In genomic region chr16:28753124-28753917, GRCm38 (mm10) we compare ENCODE assay signal across 8 mouse cellular contexts. TPM values are rescaled to one million over a fixed set of nuclear protein-coding genes. Genes with fewer than 3 reads are reported as not detected.
DNase-seq lines count a peak whose midpoint lies in the region; ATAC-seq lines count a peak whose summit lies in the region.

No protein-coding gene starts in this region.

- peak overlapping the region; percentile 81 for H3K27ac ChIP-seq in hindbrain, embryonic 14.5 days

- peak overlapping the region; percentile 53 for H3K4me3 ChIP-seq in hindbrain, embryonic 14.5 days (replicated peaks; ENCODE audit: low read length)

- no peaks in the 10 kb centered on the region for H3K36me3 ChIP-seq in hindbrain, embryonic 14.5 days (replicated peaks; ENCODE audit: control insufficient read depth, insufficient read depth)

- H3K27me3 ChIP-seq in hindbrain, embryonic 14.5 days (ENCODE audit: control insufficient read depth, insufficient read depth, low read length) = no peaks in the 10 kb centered on the region

- peak; percentile 98 for ATAC-seq in hindbrain, embryonic 14.5 days (ENCODE audit: low FRiP score)

- peak overlapping the region; percentile 88 for H3K4me2 ChIP-seq in hindbrain, embryonic 14.5 days (replicated peaks)

- peak overlapping the region; percentile 68 for H3K9ac ChIP-seq in hindbrain, embryonic 14.5 days

- peaks cover 5% of the 10 kb centered on the region; the same call in 1 of the 2 replicates for H3K4me1 ChIP-seq in hindbrain, embryonic 14.5 days (replicated peaks; ENCODE audit: control insufficient read depth, insufficient read depth, low read length)

- WGBS in hindbrain, embryonic 14.5 days = under 1% methylated on average over 33 of the region's 33 CpGs

- no peaks in the 10 kb centered on the region for H3K9me3 ChIP-seq in hindbrain, embryonic 14.5 days (ENCODE audit: control insufficient read depth, low read length)

- DNase-seq in Muller cell, postnatal 12 days (ENCODE audit: inconsistent ontology term) = peak; percentile 87
- DNase-seq in cerebellum, adult 9-11 months = peak; percentile 93
- peak; percentile 78 to 84 for DNase-seq in frontal cortex, postnatal 14 days (ENCODE audit: low spot score in 2 of 2)
- peak; percentile 94 for DNase-seq in hindbrain, embryonic 14.5 days (ENCODE audit: low spot score)
- DNase-seq in layer of hippocampus, postnatal 14 days (ENCODE audit: low spot score in 2 of 2) = peak; percentile 82 to 93
- DNase-seq in mesoderm, embryonic 11.5 days (ENCODE audit: low read depth, low spot score) = peak; percentile 93
- DNase-seq in right cerebral cortex, postnatal 36 days (ENCODE audit: low spot score in 2 of 2) = peak; percentile 86 to 88
- DNase-seq in spleen, postnatal 4 days (ENCODE audit: low spot score in 2 of 2) = no peak

RNA-seq across cellular contexts. Expression of gene Fgf12, which starts 0.5 kb away (rescaled TPM):
- 59.4 and 68.5 TPM in 2 replicates for polyA plus RNA-seq in hindbrain, embryonic 14.5 days (2014; fragmentation: Nextera tagmentation; extraction: Ambion mirVana)
- 100 to 1,000 TPM; 141 to 148 TPM for total RNA-seq in layer of hippocampus, postnatal 14 days (2021)

Comparison
In these comparisons a context has a peak if more than half of its experiments do, and no peak if none do; other contexts are left out.
1. DNase-seq: peak in Muller cell, postnatal 12 days (single experiment), cerebellum, adult 9-11 months (single experiment), frontal cortex, postnatal 14 days (2 of 2), hindbrain, embryonic 14.5 days (single experiment), layer of hippocampus, postnatal 14 days (2 of 2), mesoderm, embryonic 11.5 days (single experiment) and right cerebral cortex, postnatal 36 days (2 of 2); none in spleen, postnatal 4 days (0 of 2).